8 mouse cellular contexts compared by ENCODE assay signal in the genomic region with DNA sequence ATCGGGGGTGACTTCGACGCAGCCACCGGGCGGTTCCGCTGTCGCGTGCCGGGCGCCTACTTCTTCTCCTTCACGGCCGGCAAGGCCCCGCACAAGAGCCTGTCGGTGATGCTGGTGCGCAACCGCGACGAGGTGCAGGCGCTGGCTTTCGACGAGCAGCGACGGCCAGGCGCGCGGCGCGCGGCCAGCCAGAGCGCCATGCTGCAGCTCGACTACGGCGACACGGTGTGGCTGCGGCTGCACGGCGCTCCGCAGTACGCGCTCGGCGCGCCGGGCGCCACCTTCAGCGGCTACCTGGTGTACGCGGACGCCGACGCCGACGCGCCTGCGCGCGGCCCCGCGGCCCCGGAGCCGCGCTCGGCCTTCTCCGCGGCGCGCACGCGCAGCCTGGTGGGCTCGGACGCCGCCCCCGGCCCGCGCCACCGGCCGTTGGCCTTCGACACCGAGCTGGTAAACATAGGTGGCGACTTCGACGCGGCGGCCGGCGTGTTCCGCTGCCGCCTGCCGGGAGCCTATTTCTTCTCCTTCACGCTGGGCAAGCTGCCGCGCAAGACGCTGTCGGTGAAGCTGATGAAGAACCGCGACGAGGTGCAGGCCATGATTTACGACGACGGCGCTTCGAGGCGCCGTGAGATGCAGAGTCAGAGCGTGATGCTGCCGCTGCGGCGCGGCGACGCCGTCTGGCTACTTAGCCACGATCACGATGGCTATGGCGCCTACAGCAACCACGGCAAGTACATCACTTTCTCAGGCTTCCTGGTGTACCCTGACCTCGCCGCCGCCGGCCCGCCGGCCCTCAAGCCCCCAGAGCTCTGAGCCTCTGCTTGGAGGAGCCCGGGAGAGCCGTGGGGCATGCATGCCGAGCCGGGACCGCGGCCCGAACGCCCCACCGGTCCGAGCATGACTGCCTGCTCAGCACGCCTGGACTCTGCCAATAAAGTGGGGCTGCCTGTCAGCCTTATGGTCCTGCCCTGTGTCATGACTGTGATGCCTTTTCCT. TPM values are rescaled to one million over a fixed set of nuclear protein-coding genes. Genes with fewer than 3 reads are reported as not detected.
DNase-seq lines count a peak whose midpoint lies in the region; ATAC-seq and TF ChIP-seq lines count a peak whose summit lies in the region.

No protein-coding gene starts in this region.

- peak; percentile 26 to 37 for DNase-seq in adrenal gland, adult 18-20 months (ENCODE audit: low spot score in 2 of 2)
- peak; percentile 62 for DNase-seq in cerebellum, adult 9-10 months
- peak; percentile 73 for DNase-seq in induced T-regulatory cell, adult 2 months (ENCODE audit: low read depth)
- no peak for DNase-seq in liver, adult 2 months (ENCODE audit: extremely low read depth, low read depth, low spot score)
- DNase-seq in splenic B cell, adult 2 months (ENCODE audit: low read depth, low spot score), result peak; percentile 66
- DNase-seq in layer of hippocampus, adult 18-20 months (ENCODE audit: low spot score in 2 of 2), result no peak

- peak; percentile 67 for ATAC-seq in forebrain, embryonic 16.5 days
- peak; percentile 62 for ATAC-seq in midbrain, embryonic 16.5 days

- peak; percentile 24; the same call in 1 of the 2 replicates for TF ChIP-seq CTCF in liver, adult 2 months (IDR thresholded peaks at IDR 0.05; ENCODE audit: low read depth, low read length)

- H3K36me3 ChIP-seq in forebrain, embryonic 16.5 days (ENCODE audit: control insufficient read depth, insufficient read depth), result peaks cover 4% of the 10 kb centered on the region
- peaks cover 2% of the 10 kb centered on the region; the same call in 1 of the 2 replicates for H3K36me3 ChIP-seq in liver, adult 2 months (ENCODE audit: control insufficient read depth, insufficient read depth, low read length)
- H3K36me3 ChIP-seq in midbrain, embryonic 16.5 days (ENCODE audit: control insufficient read depth, insufficient read depth, low read length), result peaks cover 2% of the 10 kb centered on the region; the same call in 1 of the 2 replicates
- no peaks in the 10 kb centered on the region for H3K36me3 ChIP-seq in splenic B cell, adult 2 months (ENCODE audit: control insufficient read depth, insufficient read depth, low read length, poor library complexity, severe bottlenecking)

- H3K9ac ChIP-seq in forebrain, embryonic 16.5 days (replicated peaks; ENCODE audit: low read depth, low read length), result peak overlapping the region; percentile 64
- peak overlapping the region; percentile 45 for H3K9ac ChIP-seq in liver, adult 2 months (ENCODE audit: low read depth, low read length)
- H3K9ac ChIP-seq in midbrain, embryonic 16.5 days (ENCODE audit: low read depth, low read length), result peak overlapping the region; percentile 64

- H3K4me3 ChIP-seq in forebrain, embryonic 16.5 days (replicated peaks; ENCODE audit: low read length), result peak overlapping the region; percentile 51
- peak overlapping the region; percentile 57 for H3K4me3 ChIP-seq in liver, adult 2 months (ENCODE audit: insufficient read depth, low read depth, low read length)
- peak overlapping the region; percentile 40 for H3K4me3 ChIP-seq in midbrain, embryonic 16.5 days (ENCODE audit: low read depth, low read length)

- peak overlapping the region; percentile 74 for H3K4me2 ChIP-seq in forebrain, embryonic 16.5 days (ENCODE audit: low read length)
- peak overlapping the region; percentile 71 for H3K4me2 ChIP-seq in midbrain, embryonic 16.5 days (ENCODE audit: low read length)

- peaks cover 26% of the 10 kb centered on the region for H3K4me1 ChIP-seq in forebrain, embryonic 16.5 days (replicated peaks; ENCODE audit: control insufficient read depth, insufficient read depth, low read length)
- no peaks in the 10 kb centered on the region for H3K4me1 ChIP-seq in liver, adult 2 months (ENCODE audit: control insufficient read depth, insufficient read depth, low read length)
- H3K4me1 ChIP-seq in midbrain, embryonic 16.5 days (ENCODE audit: control insufficient read depth, insufficient read depth, low read length), result peaks cover 29% of the 10 kb centered on the region

- H3K27ac ChIP-seq in forebrain, embryonic 16.5 days (ENCODE audit: low read length), result peak overlapping the region; percentile 9; the same call in 1 of the 2 replicates
- H3K27ac ChIP-seq in liver, adult 2 months (replicated peaks; ENCODE audit: insufficient read depth, low read depth, low read length), result no peak overlapping the region
- peak overlapping the region; percentile 51 for H3K27ac ChIP-seq in midbrain, embryonic 16.5 days (ENCODE audit: low read length)

- H3K9me3 ChIP-seq in forebrain, embryonic 16.5 days (ENCODE audit: control insufficient read depth, low read length), result no peaks in the 10 kb centered on the region
- no peaks in the 10 kb centered on the region for H3K9me3 ChIP-seq in midbrain, embryonic 16.5 days (replicated peaks; ENCODE audit: control insufficient read depth, low read length, poor library complexity, severe bottlenecking)

- 6% methylated on average over 119 of the region's 133 CpGs for WGBS in forebrain, embryonic 16.5 days
- 6% methylated on average over 133 of the region's 133 CpGs for WGBS in liver, adult 2 months
- WGBS in midbrain, embryonic 16.5 days, result 7% methylated on average over 95 of the region's 133 CpGs

- H3K27me3 ChIP-seq in forebrain, embryonic 16.5 days (replicated peaks; ENCODE audit: control insufficient read depth, insufficient read depth, low read length), result 0 out of 2 replicates have a peak, but pooled peaks cover 6% of the 10 kb centered on the region
- H3K27me3 ChIP-seq in liver, adult 2 months (ENCODE audit: control insufficient read depth, insufficient read depth, low read length), result peaks cover 8% of the 10 kb centered on the region
- H3K27me3 ChIP-seq in midbrain, embryonic 16.5 days (ENCODE audit: control insufficient read depth, insufficient read depth, low read depth, low read length), result no peaks in the 10 kb centered on the region; the same call in 1 of the 2 replicates
- peaks cover 2% of the 10 kb centered on the region; the same call in 1 of the 2 replicates for H3K27me3 ChIP-seq in splenic B cell, adult 2 months (ENCODE audit: control insufficient read depth, insufficient read depth, low read length, poor library complexity, severe bottlenecking)

- H3K79me2 ChIP-seq in liver, adult 2 months (ENCODE audit: control insufficient read depth, insufficient read depth, low read length), result no peaks in the 10 kb centered on the region

- TF ChIP-seq POLR2A in liver, adult 2 months (IDR thresholded peaks at IDR 0.05; ENCODE audit: extremely low read depth, insufficient read depth, low read length), result no peak

RNA-seq across cellular contexts. Expression of a gene that starts 4.2 kb away (rescaled TPM):
- total RNA-seq in adrenal gland, adult 18-20 months (2021), result 1 to 10 TPM in 1 of 2 experiments, under 1 TPM in 1; 0.93 to 1.3 TPM
- 28.6 and 29.9 TPM in 2 replicates for polyA plus RNA-seq in forebrain, embryonic 16.5 days (2015; fragmentation: Nextera tagmentation; extraction: Ambion mirVana)
- 0.18 and 0.67 TPM in 2 replicates for total RNA-seq in liver, adult 2 months (2014; rRNA removed)
- polyA plus RNA-seq in liver, adult 2 months (2012; rRNA removed), result 1.1 and 1.4 TPM in 2 replicates
- 42.6 and 55.6 TPM in 2 replicates for polyA plus RNA-seq in midbrain, embryonic 16.5 days (2015; fragmentation: Nextera tagmentation; extraction: Ambion mirVana)
- 100 to 1,000 TPM; 198 to 208 TPM for total RNA-seq in layer of hippocampus, adult 18-20 months (2021)

RNA-seq across cellular contexts. Expression of a gene that starts 14.7 kb away (rescaled TPM):
- 10 to 100 TPM; 36.6 to 39.5 TPM for total RNA-seq in adrenal gland, adult 18-20 months (2021)
- polyA plus RNA-seq in forebrain, embryonic 16.5 days (2015; fragmentation: Nextera tagmentation; extraction: Ambion mirVana), result 61.9 and 62.3 TPM in 2 replicates
- 9.0 and 9.3 TPM in 2 replicates for total RNA-seq in liver, adult 2 months (2014; rRNA removed)
- 12.7 and 13.5 TPM in 2 replicates for polyA plus RNA-seq in liver, adult 2 months (2012; rRNA removed)
- polyA plus RNA-seq in midbrain, embryonic 16.5 days (2015; fragmentation: Nextera tagmentation; extraction: Ambion mirVana), result 61.6 and 62.6 TPM in 2 replicates
- total RNA-seq in layer of hippocampus, adult 18-20 months (2021), result 10 to 100 TPM; 37.1 to 37.9 TPM

RNA-seq across cellular contexts. Expression of a gene that starts 14.8 kb away (rescaled TPM):
- 100 to 1,000 TPM; 419 to 469 TPM for total RNA-seq in adrenal gland, adult 18-20 months (2021)
- 211 and 212 TPM in 2 replicates for polyA plus RNA-seq in forebrain, embryonic 16.5 days (2015; fragmentation: Nextera tagmentation; extraction: Ambion mirVana)
- total RNA-seq in liver, adult 2 months (2014; rRNA removed), result 191 and 201 TPM in 2 replicates
- 199 and 205 TPM in 2 replicates for polyA plus RNA-seq in liver, adult 2 months (2012; rRNA removed)
- 206 and 208 TPM in 2 replicates for polyA plus RNA-seq in midbrain, embryonic 16.5 days (2015; fragmentation: Nextera tagmentation; extraction: Ambion mirVana)
- 100 to 1,000 TPM; 225 to 240 TPM for total RNA-seq in layer of hippocampus, adult 18-20 months (2021)

RNA-seq across cellular contexts. Expression of a gene that starts 42.9 kb away (rescaled TPM):
- 100 to 1,000 TPM; 243 to 314 TPM for total RNA-seq in adrenal gland, adult 18-20 months (2021)
- polyA plus RNA-seq in forebrain, embryonic 16.5 days (2015; fragmentation: Nextera tagmentation; extraction: Ambion mirVana), result 264 and 287 TPM in 2 replicates
- total RNA-seq in liver, adult 2 months (2014; rRNA removed), result 186 TPM in 2 replicates
- polyA plus RNA-seq in liver, adult 2 months (2012; rRNA removed), result 103 and 108 TPM in 2 replicates
- polyA plus RNA-seq in midbrain, embryonic 16.5 days (2015; fragmentation: Nextera tagmentation; extraction: Ambion mirVana), result 248 and 250 TPM in 2 replicates
- 100 to 1,000 TPM; 102 to 110 TPM for total RNA-seq in layer of hippocampus, adult 18-20 months (2021)

RNA-seq across cellular contexts. Expression of a gene that starts 50.3 kb away (rescaled TPM):
- 10 to 100 TPM; 90.5 to 97.3 TPM for total RNA-seq in adrenal gland, adult 18-20 months (2021)
- polyA plus RNA-seq in forebrain, embryonic 16.5 days (2015; fragmentation: Nextera tagmentation; extraction: Ambion mirVana), result 130 and 144 TPM in 2 replicates
- total RNA-seq in liver, adult 2 months (2014; rRNA removed), result 39.5 and 46.2 TPM in 2 replicates
- 30.5 and 32.9 TPM in 2 replicates for polyA plus RNA-seq in liver, adult 2 months (2012; rRNA removed)
- 115 and 121 TPM in 2 replicates for polyA plus RNA-seq in midbrain, embryonic 16.5 days (2015; fragmentation: Nextera tagmentation; extraction: Ambion mirVana)
- 100 to 1,000 TPM; 136 to 140 TPM for total RNA-seq in layer of hippocampus, adult 18-20 months (2021)

Comparison
In these comparisons a context has a peak if more than half of its experiments do, and no peak if none do; other contexts are left out.
1. DNase-seq: peak in adrenal gland, adult 18-20 months (2 of 2), cerebellum, adult 9-10 months (single experiment), induced T-regulatory cell, adult 2 months (single experiment) and splenic B cell, adult 2 months (single experiment); none in liver, adult 2 months (single experiment) and layer of hippocampus, adult 18-20 months (0 of 2).
2. RNA of a gene that starts 4.2 kb away (total RNA-seq): 198 to 208 TPM in layer of hippocampus, adult 18-20 months; 0.93 to 1.3 TPM in adrenal gland, adult 18-20 months and 0.18 to 0.67 TPM in liver, adult 2 months; every median in the first group is over 10 times any median in the second.
3. Peak in every context shown above with its lines, with median percentiles within 50 percentile points of each other: H3K4me3 ChIP-seq and H3K9ac ChIP-seq.